Mouse (Mus musculus): ENCODE data around the gene Nr1i3. TPM values are rescaled to one million over a fixed set of nuclear protein-coding genes. Genes with fewer than 3 reads are reported as not detected.
"Not testable (repeated sequence)": the region's sequence is repeated elsewhere in the genome, so short reads cannot be mapped to it uniquely, and the experiment has no call there.

Gene Nr1i3
- total RNA-seq, 2 experiments from 2014 or later = 0.92 to 10.3 TPM

DNA sequence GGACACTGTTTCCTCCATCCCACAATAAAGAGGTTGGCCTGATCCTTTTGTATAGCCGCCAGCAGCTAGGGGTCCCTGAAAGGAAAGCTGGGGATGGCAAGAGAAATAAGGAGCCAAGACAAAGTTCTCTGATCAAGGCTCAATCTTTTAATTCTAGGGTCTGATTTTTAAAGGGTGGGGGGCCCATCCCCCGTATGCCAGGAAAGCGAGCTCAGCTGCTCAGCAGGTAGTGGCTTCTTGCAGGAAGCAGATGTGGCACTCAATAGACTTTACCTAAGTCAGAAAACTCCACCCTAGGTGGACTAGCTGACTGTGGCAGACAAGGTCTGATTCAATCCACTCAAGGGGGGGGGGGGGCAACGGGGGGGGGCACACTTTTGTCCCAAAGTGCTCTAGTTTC is 13.0 kb downstream of the Nr1i3 start:
- no peak for DNase-seq (ENCODE audit: low spot score in 2 of 2)

GRCm38 (mm10) chr1:171227879-171228278 is 14.1 kb downstream of the Nr1i3 start:
- no peak for DNase-seq (ENCODE audit: low spot score in 2 of 2)

DNA sequence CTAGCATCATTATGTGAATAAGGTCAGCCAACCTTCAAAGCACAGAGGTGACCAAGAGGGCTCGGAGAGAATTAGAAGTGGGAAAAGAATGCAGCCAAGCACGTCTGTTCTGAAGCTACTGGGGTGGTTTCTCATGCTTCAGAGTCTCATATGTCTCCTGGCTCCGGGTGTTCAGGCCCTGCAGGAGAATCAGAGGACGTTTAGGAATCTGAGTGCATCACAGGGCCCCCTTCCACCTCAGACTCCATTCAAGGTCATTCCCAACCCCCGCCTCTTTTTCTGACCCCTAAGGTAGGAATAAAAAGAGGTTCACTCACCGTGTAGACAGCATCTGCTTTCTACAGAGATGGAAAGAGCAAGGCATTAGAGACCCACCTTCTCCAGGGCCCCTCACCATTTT is 16.0 kb downstream of the Nr1i3 start:
- DNase-seq (ENCODE audit: low spot score in 2 of 2) = no peak

DNA sequence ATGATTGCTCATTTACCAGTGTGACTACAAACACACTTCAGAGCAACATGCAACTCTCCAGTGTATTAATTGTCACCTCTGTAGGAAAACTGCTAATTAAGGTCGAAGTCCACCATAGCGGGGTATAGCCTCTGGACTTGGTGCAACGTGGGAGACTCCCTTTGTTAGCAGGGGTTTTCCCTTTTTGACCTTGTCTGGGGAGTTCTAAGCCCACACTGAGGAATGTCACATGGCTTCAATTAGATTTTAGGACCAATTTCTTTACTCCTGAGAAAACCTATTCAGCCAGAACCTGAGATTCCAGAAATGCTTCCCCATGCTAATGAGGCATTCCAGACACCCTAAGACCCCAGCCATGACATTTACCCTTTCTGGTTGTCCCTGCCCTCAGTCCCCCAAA is 16.4 kb downstream of the Nr1i3 start:
- DNase-seq (ENCODE audit: low spot score in 2 of 2) = no peak

DNA sequence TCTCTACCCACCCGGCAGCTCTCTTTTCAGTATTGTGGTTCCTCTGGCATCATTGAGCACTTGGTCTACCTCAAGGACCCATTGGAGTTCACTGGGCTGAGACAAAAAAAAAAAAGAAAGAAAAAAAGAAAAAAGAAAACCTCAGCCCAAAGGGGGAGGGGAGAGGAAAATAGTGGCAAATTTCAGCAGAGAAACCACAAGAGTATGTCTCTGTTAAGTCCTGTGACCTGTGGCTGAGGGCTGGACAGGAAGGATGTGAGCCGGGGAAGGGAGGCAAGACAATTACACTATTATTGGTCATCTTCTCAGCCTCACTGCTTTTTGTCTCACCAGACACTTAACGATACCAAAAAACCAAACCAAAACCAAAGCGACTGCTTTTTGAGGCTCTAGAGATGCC is 18.1 kb downstream of the Nr1i3 start:
- DNase-seq (ENCODE audit: low spot score in 2 of 2) = no peak

DNA sequence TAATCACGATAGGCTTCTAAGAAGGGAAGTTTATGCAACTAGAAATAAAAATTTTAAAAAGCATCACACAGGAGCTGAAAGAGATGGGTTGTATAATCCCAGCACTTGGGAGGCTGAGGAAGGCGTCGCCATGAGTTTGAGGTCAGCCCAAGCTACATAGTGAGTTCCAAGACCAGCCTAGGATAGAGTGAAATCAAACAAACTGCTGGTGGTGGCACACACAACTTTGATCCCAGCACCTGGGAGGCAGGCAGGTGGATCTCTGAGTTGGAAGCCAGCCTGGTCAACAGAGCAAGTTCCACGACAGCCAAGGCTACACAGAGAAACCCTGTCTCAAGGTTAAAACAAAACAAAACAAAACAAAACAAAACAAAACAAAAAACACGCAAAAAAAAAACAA is 18.6 kb downstream of the Nr1i3 start:
- DNase-seq (ENCODE audit: low spot score in 2 of 2) = no peak

- no peak for DNase-seq (ENCODE audit: low spot score in 2 of 2)
These were observed 19.3 kb downstream of the Nr1i3 start for GRCm38 (mm10) chr1:171232800-171233730.

- no peak for DNase-seq (ENCODE audit: low spot score in 2 of 2)
These were observed 20.4 kb downstream of the Nr1i3 start, which contains the start of gene Fcer1g for GRCm38 (mm10) chr1:171234126-171234525. Fcer1g (minus strand) TSS chr1:171234365.

DNA sequence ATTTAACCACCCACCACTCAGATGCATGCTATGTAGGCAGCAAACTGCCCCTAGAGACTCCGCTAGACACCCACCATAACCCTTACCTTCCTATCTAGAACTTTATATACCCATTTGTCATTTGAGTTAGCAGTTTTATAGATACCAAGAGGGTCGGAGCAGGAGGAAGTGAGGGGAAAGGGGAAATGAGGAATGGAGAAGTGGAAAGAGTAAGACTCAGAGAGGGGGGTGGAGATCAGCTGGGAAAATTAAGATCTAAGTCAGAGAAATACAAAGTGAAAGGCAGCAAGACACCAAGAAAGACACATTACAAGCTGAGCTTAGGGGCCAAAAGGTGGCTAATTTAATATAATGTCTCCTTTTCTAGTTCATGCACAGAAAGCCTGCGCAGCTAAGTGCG is 20.8 kb downstream of the Nr1i3 start:
- no peak for DNase-seq (ENCODE audit: low spot score in 2 of 2)

GRCm38 (mm10) chr1:171235791-171236190 is 22.0 kb downstream of the Nr1i3 start:
- no peak for DNase-seq (ENCODE audit: low spot score in 2 of 2)

DNA sequence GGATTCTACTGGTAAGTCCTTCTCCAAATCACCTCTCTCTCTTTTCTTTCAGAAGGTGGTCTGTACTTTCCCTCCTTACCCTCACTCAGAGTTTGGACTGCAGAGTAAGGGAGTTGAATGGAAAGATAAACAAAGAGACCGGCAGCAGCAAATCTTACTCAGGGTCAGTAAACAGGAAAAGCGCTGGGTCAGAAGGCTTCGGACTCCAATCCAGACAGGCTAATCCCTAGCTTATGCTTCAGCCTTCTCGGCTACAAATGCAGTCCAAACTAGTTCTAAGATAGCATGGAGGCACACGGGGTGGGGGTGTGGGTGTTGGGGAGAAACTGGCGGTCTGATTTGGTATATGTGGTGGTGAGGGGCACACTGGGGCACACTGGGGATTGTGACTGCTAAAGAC is 23.7 kb downstream of the Nr1i3 start:
- no peak for DNase-seq (ENCODE audit: low spot score in 2 of 2)

DNA sequence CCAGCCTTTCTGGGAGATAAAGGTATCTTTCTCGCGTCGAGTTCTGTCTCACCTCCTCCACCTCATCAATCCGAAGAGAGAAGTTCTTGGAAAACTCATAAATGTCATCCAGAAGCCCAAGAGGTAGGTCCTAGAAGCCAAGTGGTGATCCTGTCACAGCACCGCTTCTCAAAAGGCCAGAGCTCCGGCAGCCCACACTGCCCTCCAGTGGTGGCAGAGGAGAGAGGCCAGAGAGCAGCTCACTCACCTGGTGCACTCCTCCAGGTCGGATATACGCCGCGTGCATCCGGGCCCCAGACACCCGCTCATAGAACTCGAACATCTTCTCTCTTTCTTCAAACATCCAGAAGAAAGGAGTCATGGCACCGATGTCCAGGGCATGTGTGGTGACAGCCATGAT is 24.7 kb downstream of the Nr1i3 start:
- no peak for DNase-seq (ENCODE audit: low spot score in 2 of 2)

- DNase-seq (ENCODE audit: low spot score in 2 of 2) = no peak
These were observed 26.4 kb downstream of the Nr1i3 start for GRCm38 (mm10) chr1:171239992-171240744.

DNA sequence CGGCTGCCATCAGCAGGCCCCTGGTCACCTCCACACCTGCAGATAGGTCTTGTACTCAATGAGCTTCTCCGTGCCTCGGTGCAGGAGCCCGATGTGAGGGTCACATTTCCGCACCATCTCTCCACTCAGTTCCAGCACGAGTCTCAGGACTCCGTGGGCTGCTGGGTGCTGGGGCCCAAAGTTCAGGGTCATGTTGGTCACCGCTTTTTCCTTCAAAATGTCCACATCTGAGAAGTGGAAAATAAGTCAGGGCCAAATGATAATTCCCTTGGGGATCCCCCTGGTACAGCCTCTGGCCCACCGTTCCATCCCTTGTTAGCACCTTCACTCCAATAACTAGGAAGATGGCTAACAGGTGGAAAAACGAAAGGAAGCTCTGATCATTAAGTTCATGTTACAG is 27.1 kb downstream of the Nr1i3 start:
- DNase-seq (ENCODE audit: low spot score in 2 of 2) = no peak

- not testable (repeated sequence) for DNase-seq (ENCODE audit: low spot score in 2 of 2)
These were observed 28.2 kb downstream of the Nr1i3 start for GRCm38 (mm10) chr1:171241952-171242351.

GRCm38 (mm10) chr1:171245353-171245752 is 31.6 kb downstream of the Nr1i3 start:
- DNase-seq (ENCODE audit: low spot score in 2 of 2) = no peak

GRCm38 (mm10) chr1:171246709-171247452 is 33.1 kb downstream of the Nr1i3 start:
- DNase-seq (ENCODE audit: low spot score in 2 of 2) = peak; percentile 94 to 95

DNA sequence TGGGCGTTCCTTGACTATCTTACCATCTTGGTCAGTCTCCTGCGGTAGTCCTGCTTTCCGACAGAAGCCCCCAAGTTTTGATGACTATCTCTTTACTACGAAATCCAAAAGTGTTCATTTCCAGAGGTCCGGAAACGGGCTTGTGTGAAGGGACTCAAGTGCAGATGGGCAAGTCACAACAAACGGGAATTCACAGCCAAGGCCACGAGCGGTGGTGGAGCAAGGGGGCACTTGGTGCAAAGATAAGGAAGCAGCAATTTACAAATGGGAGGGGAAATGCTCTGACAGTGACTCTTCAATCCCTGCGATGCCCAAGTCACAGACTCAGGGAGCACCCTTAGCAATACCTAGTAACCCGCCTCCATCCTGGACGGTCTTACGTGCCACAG is 33.7 kb downstream of the Nr1i3 start:
- DNase-seq (ENCODE audit: low spot score in 2 of 2) = no peak

DNA sequence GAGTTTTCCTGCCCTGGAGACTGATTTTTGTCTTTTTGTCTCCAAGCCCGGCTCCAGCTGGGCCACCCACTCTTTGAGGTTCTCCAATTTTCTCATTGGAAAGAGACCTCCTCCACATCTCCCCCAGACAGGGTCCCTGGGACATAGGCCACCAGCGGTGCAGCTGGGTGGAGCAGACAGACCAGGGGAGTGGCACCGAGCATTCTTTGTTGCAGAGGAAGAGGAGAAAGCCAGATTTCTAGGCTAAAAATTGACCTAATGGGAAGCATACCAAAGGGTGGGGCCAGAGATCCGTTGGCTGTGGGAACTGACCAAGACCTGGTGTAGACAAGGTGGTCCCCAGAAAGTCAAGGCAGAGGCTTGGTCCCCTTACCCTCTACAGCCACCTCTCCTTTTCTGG is 34.1 kb downstream of the Nr1i3 start:
- DNase-seq (ENCODE audit: low spot score in 2 of 2) = no peak

GRCm38 (mm10) chr1:171248386-171249226 is 34.8 kb downstream of the Nr1i3 start:
- DNase-seq (ENCODE audit: low spot score in 2 of 2) = no peak
